Mouse (Mus musculus) neural tube, embryonic 14.5 days (tissue): Measurements from ENCODE around the gene Psmd8. TPM values are rescaled to one million over a fixed set of nuclear protein-coding genes. Genes with fewer than 3 reads are reported as not detected.
"Not testable (repeated sequence)": the region's sequence is repeated elsewhere in the genome, so short reads cannot be mapped to it uniquely, and the experiment has no call there.

Experiments
- ATAC-seq: fragments of 200-750 bp; cut with Nextera tagmentation; 2 replicates; pipeline ENCODE4 v1.8.0; 2017; ENCODE audit warnings: low read depth, mild to moderate bottlenecking, moderate TSS enrichment, moderate library complexity
- H3K27ac ChIP-seq: fragments of 300-500 bp; sonication (generic); 2 replicates; pipeline ENCODE4 v1.5.1; 2014; ENCODE audit warnings: low read depth, mild to moderate bottlenecking, control low read depth, low read length, moderate library complexity, mixed read lengths
- H3K27me3 ChIP-seq: fragments of 300-500 bp; sonication (generic); 2 replicates; pipeline ENCODE4 v1.6.1; 2014; ENCODE audit warnings: low read length; ENCODE audit not compliant: control insufficient read depth, insufficient read depth
- H3K36me3 ChIP-seq: fragments of 300-500 bp; sonication (generic); 2 replicates; pipeline ENCODE4 v1.6.1; 2014; ENCODE audit warnings: low read length, mixed read lengths; ENCODE audit not compliant: control insufficient read depth, insufficient read depth
- H3K4me1 ChIP-seq: fragments of 300-500 bp; sonication (generic); 2 replicates; pipeline ENCODE4 v1.6.1; 2014; ENCODE audit warnings: low read length; ENCODE audit not compliant: control insufficient read depth, insufficient read depth
- H3K4me2 ChIP-seq: fragments of 300-500 bp; sonication (generic); 2 replicates; pipeline ENCODE4 v1.6.1; 2014; ENCODE audit warnings: mild to moderate bottlenecking, low read depth, low read length, control low read depth
- H3K4me3 ChIP-seq: fragments of 300-500 bp; sonication (generic); 2 replicates; pipeline ENCODE4 v1.5.1; 2014; ENCODE audit warnings: low read depth, low read length, control low read depth, mixed read lengths
- H3K9ac ChIP-seq: fragments of 300-500 bp; sonication (generic); replicated peaks from 2 replicates; pipeline ENCODE4 v1.6.1; 2014; ENCODE audit warnings: low read depth, mild to moderate bottlenecking, control low read depth, low read length, mixed read lengths
- H3K9me3 ChIP-seq: fragments of 300-500 bp; sonication (generic); 2 replicates; pipeline ENCODE4 v1.6.1; 2016; ENCODE audit warnings: low read length; ENCODE audit not compliant: control insufficient read depth
- WGBS: fragments of 180-500 bp; shearing (Covaris S2); extraction: QIAGEN DNeasy Blood & Tissue Kit; methylation state at CpG from one replicate; pipeline ENCODE4 v1.1.7; 2014; 5-methylcytosine and 5-hydroxymethylcytosine counted together
- polyA plus RNA-seq: library from polyadenylated mRNA; unstranded; fragments of >200 nt; fragmentation: Nextera tagmentation; extraction: Ambion mirVana; gene quantifications from 2 replicates; pipeline ENCODE4 v1.2.1, GENCODE M21; 2014

Psmd8 gene
- polyA plus RNA-seq, 1 experiment from 2014 or later = 301 TPM

GRCm38 (mm10) chr7:29146625-29147367 lies 33.7 kb downstream of the Psmd8 start:
- Histone ChIP-seq H3K27ac (no peak overlapping the region), H3K9me3 (no peaks in the 10 kb centered on the region), H3K36me3 (no peaks in the 10 kb centered on the region), H3K27me3 (no peaks in the 10 kb centered on the region), H3K4me1 (no peaks in the 10 kb centered on the region), H3K4me2 (no peak overlapping the region), H3K4me3 (no peak overlapping the region), H3K9ac (no peak overlapping the region)
- WGBS = 91% methylated on average over 7 of the region's 7 CpGs
- ATAC-seq = no peak

DNA sequence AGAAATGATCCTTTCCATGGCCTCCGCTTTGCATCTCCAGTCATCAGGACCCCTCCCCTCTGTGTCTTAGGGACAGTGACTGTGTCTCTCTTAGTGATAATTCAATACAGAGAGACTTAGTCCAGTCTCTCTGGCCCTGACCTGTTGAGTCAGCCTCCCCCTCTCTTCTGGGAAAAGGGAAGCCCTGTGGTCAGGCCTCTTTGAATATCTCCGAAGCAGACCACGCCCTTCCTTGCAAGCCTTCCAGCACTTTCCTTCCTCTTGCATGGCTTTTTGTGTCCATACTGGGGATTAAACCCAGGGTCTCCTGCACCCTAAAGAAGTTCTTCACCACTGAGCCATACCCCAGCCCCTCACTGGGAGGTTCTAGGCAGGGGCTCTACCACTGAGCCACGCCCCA lies 36.5 kb downstream of the Psmd8 start:
- Histone ChIP-seq H3K9me3 (no peaks in the 10 kb centered on the region), H3K4me1 (no peaks in the 10 kb centered on the region), H3K9ac (no peak overlapping the region), H3K36me3 (no peaks in the 10 kb centered on the region), H3K4me2 (no peak overlapping the region), H3K27ac (no peak overlapping the region), H3K27me3 (no peaks in the 10 kb centered on the region), H3K4me3 (no peak overlapping the region)
- ATAC-seq = no peak
- WGBS = 96% methylated on average over 4 of the region's 4 CpGs

DNA sequence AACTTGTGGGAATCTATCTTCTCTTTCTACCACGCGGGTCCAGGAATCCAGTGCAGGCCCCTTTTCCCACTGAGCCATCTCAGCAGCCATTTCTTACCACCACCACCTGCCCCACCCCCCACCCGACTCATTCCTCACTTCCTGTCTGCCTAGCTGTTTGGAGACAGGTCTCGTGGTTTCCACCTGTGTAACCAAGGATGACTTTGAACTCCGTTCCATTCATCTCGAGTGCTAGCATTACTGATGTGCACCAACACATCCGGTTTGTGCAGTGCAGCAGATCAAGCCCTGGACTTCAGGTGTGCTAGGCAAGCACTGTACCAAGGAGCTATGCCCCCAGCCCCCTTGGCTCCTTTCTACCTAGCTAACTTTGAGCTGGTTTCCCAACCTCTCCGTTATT lies 39.1 kb downstream of the Psmd8 start:
- H3K9ac ChIP-seq = no peak overlapping the region
- no peak overlapping the region for H3K27ac ChIP-seq
- no peaks in the 10 kb centered on the region for H3K4me1 ChIP-seq
- no peaks in the 10 kb centered on the region for H3K36me3 ChIP-seq
- no peaks in the 10 kb centered on the region for H3K27me3 ChIP-seq
- H3K9me3 ChIP-seq = no peaks in the 10 kb centered on the region
- H3K4me2 ChIP-seq = no peak overlapping the region
- 86% methylated on average over 8 of the region's 8 CpGs for WGBS
- ATAC-seq = no peak
- H3K4me3 ChIP-seq = no peak overlapping the region

- H3K4me2 ChIP-seq, H3K9me3 ChIP-seq, H3K9ac ChIP-seq, ATAC-seq, H3K27me3 ChIP-seq, H3K4me1 ChIP-seq, H3K4me3 ChIP-seq, H3K36me3 ChIP-seq, H3K27ac ChIP-seq: not testable (repeated sequence)
- 93% methylated on average over 3 of the region's 4 CpGs for WGBS
These were observed 41.3 kb downstream of the Psmd8 start for GRCm38 (mm10) chr7:29139237-29139636.

GRCm38 (mm10) chr7:29137429-29137828 lies 43.1 kb downstream of the Psmd8 start:
- no peak overlapping the region for H3K4me3 ChIP-seq
- H3K36me3 ChIP-seq = no peaks in the 10 kb centered on the region
- WGBS = 51% methylated on average over 16 of the region's 16 CpGs
- H3K27me3 ChIP-seq = no peaks in the 10 kb centered on the region
- H3K9me3 ChIP-seq = no peaks in the 10 kb centered on the region
- no peak overlapping the region for H3K27ac ChIP-seq
- H3K4me2 ChIP-seq = no peak overlapping the region
- no peak overlapping the region for H3K9ac ChIP-seq
- no peak for ATAC-seq
- H3K4me1 ChIP-seq = no peaks in the 10 kb centered on the region

DNA sequence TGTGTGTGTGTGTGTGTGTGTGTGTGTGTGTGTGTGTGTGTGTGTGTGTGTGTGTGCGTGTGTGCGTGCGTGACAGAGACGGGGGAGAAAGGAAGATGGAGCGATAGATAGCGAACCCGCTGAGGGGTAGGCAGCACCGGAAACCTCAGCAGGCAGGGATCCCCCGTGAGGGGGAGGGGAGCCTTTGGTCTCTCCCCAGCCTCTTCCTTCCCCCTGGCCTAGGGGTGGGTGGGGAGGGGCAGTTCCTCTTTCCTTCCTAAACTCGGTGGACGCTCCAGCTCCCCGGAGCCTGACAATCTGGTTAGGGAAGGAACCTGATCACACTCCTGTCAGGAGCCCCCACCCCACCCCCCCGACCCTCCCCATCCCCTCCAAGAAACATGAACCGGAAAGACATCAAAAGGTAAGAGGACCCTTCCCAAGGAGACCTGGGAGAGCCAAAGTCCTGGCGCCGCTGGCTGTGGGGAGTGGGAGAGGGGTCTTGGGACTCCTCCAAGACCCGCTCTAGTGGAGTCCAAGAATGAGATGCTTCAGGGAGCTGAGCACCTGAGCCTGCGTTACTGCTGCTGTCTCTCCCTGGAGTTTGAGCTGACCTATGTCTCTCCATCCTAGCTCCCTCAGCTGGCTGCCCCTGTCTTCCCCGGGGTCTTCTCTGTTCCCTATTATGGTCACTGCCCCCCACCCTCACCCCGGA lies 45.7 kb downstream of the Psmd8 start, which contains the start of gene Rasgrp4:
Rasgrp4 (plus strand) TSS at position 159 of the 694 bp plus-strand sequence.
- Histone ChIP-seq H3K36me3 (no peaks in the 10 kb centered on the region), H3K4me3 (no peak within 1 kb of the TSS), H3K4me2 (peak within 1 kb of the TSS; percentile 33; the same call in 1 of the 2 replicates), H3K9me3 (no peaks in the 10 kb centered on the region), H3K9ac (no peak within 1 kb of the TSS), H3K27ac (no peak within 1 kb of the TSS), H3K27me3 (no peaks in the 10 kb centered on the region), H3K4me1 (no peaks in the 10 kb centered on the region)
- ATAC-seq = no peak
- under 1% methylated on average over 14 of the region's 20 CpGs for WGBS

GRCm38 (mm10) chr7:29134230-29134629 lies 46.3 kb downstream of the Psmd8 start:
- no peak overlapping the region for H3K27ac ChIP-seq
- H3K4me3 ChIP-seq = no peak overlapping the region
- WGBS = 6% methylated on average over 3 of the region's 4 CpGs

DNA sequence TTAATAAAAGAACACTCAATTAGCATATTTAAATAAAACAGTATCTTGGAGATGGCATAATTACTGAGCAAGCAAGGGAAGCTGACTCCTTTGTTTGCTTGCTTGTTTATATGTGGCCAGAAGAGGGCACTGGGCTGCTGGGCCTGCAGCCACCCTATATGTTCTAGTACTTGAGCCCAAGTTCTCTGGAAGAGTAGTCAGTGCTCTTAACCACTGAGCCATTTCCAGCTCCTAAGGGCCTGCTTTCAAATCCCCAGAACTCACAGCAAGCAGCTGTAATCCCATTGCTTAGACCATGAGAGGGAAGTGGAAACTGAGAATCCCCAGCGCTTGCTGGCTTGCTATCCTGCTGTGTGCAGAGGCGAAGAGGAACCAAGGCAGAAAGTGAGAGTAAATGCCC lies 51.8 kb downstream of the Psmd8 start:
- WGBS = 59% methylated on average over 2 of the region's 2 CpGs
- Histone ChIP-seq H3K36me3 (no peaks in the 10 kb centered on the region), H3K4me3 (no peak overlapping the region), H3K9me3 (no peaks in the 10 kb centered on the region), H3K27ac (no peak overlapping the region), H3K4me1 (no peaks in the 10 kb centered on the region), H3K27me3 (no peaks in the 10 kb centered on the region), H3K9ac (no peak overlapping the region), H3K4me2 (no peak overlapping the region)
- no peak for ATAC-seq

More at GRCm38 (mm10) chr7:29134230-29134629, 46.3 kb downstream of the Psmd8 start:
- no peaks in the 10 kb centered on the region for H3K9me3 ChIP-seq
- H3K4me2 ChIP-seq = peak overlapping the region; percentile 33; the same call in 1 of the 2 replicates
- no peaks in the 10 kb centered on the region for H3K36me3 ChIP-seq
- no peak for ATAC-seq
- no peaks in the 10 kb centered on the region for H3K4me1 ChIP-seq
- no peak overlapping the region for H3K9ac ChIP-seq
- no peaks in the 10 kb centered on the region for H3K27me3 ChIP-seq

DNA sequence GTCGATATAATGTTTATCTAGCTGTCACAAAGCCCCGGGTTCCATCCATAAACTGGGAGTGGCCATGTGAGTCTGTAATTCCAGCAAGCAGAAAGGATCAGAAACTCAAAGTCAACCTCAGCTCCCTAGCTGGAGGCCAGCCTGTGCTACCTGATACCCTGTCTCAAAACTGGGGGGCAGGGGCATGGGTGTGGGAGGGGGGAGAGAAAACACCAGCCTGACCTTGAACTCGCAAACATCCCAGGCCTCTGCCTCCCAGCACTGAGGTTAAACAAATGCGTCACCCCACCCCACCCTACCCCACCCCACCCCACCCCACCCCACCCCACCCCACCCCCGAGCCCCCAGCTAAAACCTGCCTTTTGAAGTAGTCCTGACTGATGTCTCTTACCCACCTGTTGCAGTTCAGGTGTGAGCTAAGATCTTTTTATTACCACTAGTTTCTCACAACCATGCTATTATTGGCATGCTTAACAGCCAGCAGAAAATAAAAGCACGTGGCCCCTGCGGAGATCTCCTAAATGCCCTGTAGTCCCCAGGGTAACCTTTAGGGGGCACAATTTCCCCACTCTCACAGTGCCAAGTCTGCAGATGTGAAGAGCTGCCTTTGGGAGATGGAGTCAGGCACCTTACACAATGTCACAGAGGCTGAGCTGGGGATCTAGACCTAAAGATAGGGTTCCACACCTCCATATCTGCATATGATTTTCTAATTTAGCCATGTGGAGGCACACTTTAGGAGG lies 54.2 kb downstream of the Psmd8 start:
- Histone ChIP-seq H3K9me3 (no peaks in the 10 kb centered on the region), H3K4me2 (no peak overlapping the region), H3K4me1 (no peaks in the 10 kb centered on the region), H3K27ac (no peak overlapping the region), H3K9ac (no peak overlapping the region), H3K27me3 (no peaks in the 10 kb centered on the region), H3K4me3 (no peak overlapping the region), H3K36me3 (no peaks in the 10 kb centered on the region)
- WGBS = 37% methylated on average over 7 of the region's 7 CpGs
- ATAC-seq = no peak
